In genomic region chr16:43443034-43443433, GRCm38 (mm10) we compare ENCODE assay signal across 26 mouse cellular contexts.
DNase-seq lines count a peak whose midpoint lies in the region; ATAC-seq and TF ChIP-seq lines count a peak whose summit lies in the region.
"Had no signal": no experiment of that assay in that cellular context is flagged by ENCODE, and none has a peak within 500 bp of the region (broad histone marks: within the 10 kb centered on the region; RNA-seq: fewer than 3 reads in every experiment).

No protein-coding gene starts in this region.

- H3K9me3 ChIP-seq in heart, embryonic 13.5 days = no peaks in the 10 kb centered on the region
- no peaks in the 10 kb centered on the region for H3K9me3 ChIP-seq in midbrain, postnatal 0 days (ENCODE audit: low read length)
- H3K9me3 ChIP-seq: heart, embryonic 15.5 days; hindbrain, embryonic 15.5 days; intestine, embryonic 15.5 days; limb, embryonic 10.5 days; liver, embryonic 15.5 days; lung, embryonic 15.5 days had no signal

- H3K9ac ChIP-seq in heart, embryonic 13.5 days = no peak overlapping the region
- no peak overlapping the region for H3K9ac ChIP-seq in midbrain, postnatal 0 days (replicated peaks; ENCODE audit: low read length, poor library complexity, severe bottlenecking)
- H3K9ac ChIP-seq: heart, embryonic 15.5 days; hindbrain, embryonic 15.5 days; intestine, embryonic 15.5 days; liver, embryonic 15.5 days; lung, embryonic 15.5 days had no signal

- no peak for ATAC-seq in heart, embryonic 13.5 days (ENCODE audit: extremely low read depth, insufficient number of reproducible peaks, low FRiP score, low TSS enrichment)
- peak; percentile 47 for ATAC-seq in common myeloid progenitor, adult 5-6 weeks (replicated peaks; ENCODE audit: low read depth, poor library complexity, severe bottlenecking)
- peak; percentile 39 for ATAC-seq in megakaryocyte progenitor cell, adult 5-6 weeks (replicated peaks; ENCODE audit: poor library complexity)
- no peak for ATAC-seq in midbrain, postnatal 0 days (ENCODE audit: low FRiP score)
- ATAC-seq: intestine, embryonic 15.5 days had no signal

- no peak for DNase-seq in heart, adult 11 months
- peak; percentile 10 for DNase-seq in midbrain, postnatal 0 days (ENCODE audit: low spot score)
- no peak for DNase-seq in frontal cortex, adult 2 months (ENCODE audit: extremely low spot score in 1 of 2, low spot score in 1 of 2)
- no peak for DNase-seq in natural killer cell, adult 2 months (ENCODE audit: low spot score in 2 of 2)
- DNase-seq: adrenal gland, postnatal 10 days; cerebellum, adult 8-10 months; cerebellum, postnatal 36 days; gastrocnemius, postnatal 25 days; heart, adult 2 months; heart, postnatal 36 days; kidney, adult 8-10 months; kidney, postnatal 10 days; liver; lung, postnatal 4 days; retina, postnatal 1 day; thymus, postnatal 14 days had no signal

- H3K36me3 ChIP-seq in heart, embryonic 13.5 days = no peaks in the 10 kb centered on the region
- H3K36me3 ChIP-seq in midbrain, postnatal 0 days (ENCODE audit: insufficient read depth, low read length) = no peaks in the 10 kb centered on the region
- H3K36me3 ChIP-seq: heart, embryonic 15.5 days; hindbrain, embryonic 15.5 days; intestine, embryonic 15.5 days; limb, embryonic 10.5 days; liver, embryonic 15.5 days; lung, embryonic 15.5 days had no signal

- H3K4me1 ChIP-seq in heart, embryonic 13.5 days = peaks cover 45% of the 10 kb centered on the region
- no peaks in the 10 kb centered on the region for H3K4me1 ChIP-seq in midbrain, postnatal 0 days (ENCODE audit: insufficient read depth, low read length)
- H3K4me1 ChIP-seq: intestine, embryonic 15.5 days; limb, embryonic 10.5 days; liver, embryonic 15.5 days; lung, embryonic 15.5 days had no signal

- no peaks in the 10 kb centered on the region for H3K27me3 ChIP-seq in heart, embryonic 13.5 days (replicated peaks)
- no peaks in the 10 kb centered on the region for H3K27me3 ChIP-seq in midbrain, postnatal 0 days (ENCODE audit: insufficient read depth, low read length)
- H3K27me3 ChIP-seq: heart, embryonic 15.5 days; hindbrain, embryonic 15.5 days; intestine, embryonic 15.5 days; liver, embryonic 15.5 days; lung, embryonic 15.5 days had no signal

- WGBS in heart, embryonic 13.5 days = 82% methylated on average over 2 of the region's 2 CpGs
- WGBS in midbrain, postnatal 0 days = 56% methylated on average over 2 of the region's 2 CpGs

- peak overlapping the region; percentile 69 for H3K27ac ChIP-seq in heart, embryonic 13.5 days (replicated peaks)
- no peak overlapping the region for H3K27ac ChIP-seq in midbrain, postnatal 0 days (ENCODE audit: low read depth, low read length)
- H3K27ac ChIP-seq: heart, adult 2 months; hindbrain, embryonic 15.5 days; intestine, embryonic 15.5 days; left cerebral cortex, adult 2 months; limb, embryonic 10.5 days; liver, embryonic 15.5 days; lung, embryonic 15.5 days had no signal

- no peak overlapping the region for H3K4me2 ChIP-seq in heart, embryonic 13.5 days
- H3K4me2 ChIP-seq in midbrain, postnatal 0 days (ENCODE audit: low read depth, low read length, poor library complexity, severe bottlenecking) = no peak overlapping the region
- H3K4me2 ChIP-seq: heart, embryonic 15.5 days; hindbrain, embryonic 15.5 days; intestine, embryonic 15.5 days; liver, embryonic 15.5 days; lung, embryonic 15.5 days had no signal

- H3K4me3 ChIP-seq in heart, embryonic 13.5 days = no peak overlapping the region
- H3K4me3 ChIP-seq in midbrain, postnatal 0 days (ENCODE audit: low read depth, low read length) = no peak overlapping the region
- H3K4me3 ChIP-seq: heart, adult 2 months; heart, embryonic 15.5 days; hindbrain, embryonic 15.5 days; intestine, embryonic 15.5 days; left cerebral cortex, adult 2 months; limb, embryonic 10.5 days; liver, embryonic 15.5 days; lung, embryonic 15.5 days had no signal

- no peak for TF ChIP-seq CTCF in midbrain, postnatal 0 days (IDR thresholded peaks at IDR 0.05)

Comparison
In these comparisons a context has a peak if more than half of its experiments do, and no peak if none do; other contexts are left out.
1. ATAC-seq: peak in common myeloid progenitor, adult 5-6 weeks (single experiment) and megakaryocyte progenitor cell, adult 5-6 weeks (single experiment); none in heart, embryonic 13.5 days (single experiment) and midbrain, postnatal 0 days (single experiment).